Mouse (Mus musculus) cerebral cortex, adult 2 months (tissue): ENCODE measurements around the gene Pkd1l3.

Source experiments
- WGBS: fragments of 180-500 bp; shearing (Covaris S2); methylation state at CpG from one replicate; pipeline ENCODE4 v1.1.7; 2018; 5-methylcytosine and 5-hydroxymethylcytosine counted together

Gene Pkd1l3

GRCm38 (mm10) chr8:109635146-109635545 lies 20.8 kb downstream of the Pkd1l3 start:
- WGBS = 91% methylated on average over 8 of the region's 8 CpGs

DNA sequence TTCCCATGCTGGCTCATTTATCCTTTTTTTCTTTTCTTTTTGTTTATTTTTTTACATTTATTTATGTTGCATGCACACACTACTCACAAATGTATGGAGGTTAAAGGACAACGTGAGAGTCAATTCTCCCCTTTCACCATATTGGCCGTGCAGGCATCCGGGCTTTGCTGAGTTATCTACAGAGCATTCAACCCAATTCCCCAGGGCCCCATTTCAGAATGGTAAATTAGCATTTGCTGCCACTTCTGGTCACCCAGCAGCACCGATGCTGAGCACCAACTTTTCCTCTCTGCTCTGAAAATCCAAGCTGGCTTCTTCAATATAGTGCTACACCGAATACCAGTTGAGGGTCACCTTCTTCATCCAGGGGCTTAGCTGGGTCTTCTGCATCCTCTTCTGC lies 24.5 kb downstream of the Pkd1l3 start:
- 87% methylated on average over 5 of the region's 5 CpGs for WGBS

- 78% methylated on average over 7 of the region's 7 CpGs for WGBS
Measured at GRCm38 (mm10) chr8:109640410-109640809, 26.1 kb downstream of the Pkd1l3 start.

- 86% methylated on average over 5 of the region's 5 CpGs for WGBS
Measured at GRCm38 (mm10) chr8:109641236-109641635, 26.9 kb downstream of the Pkd1l3 start.

GRCm38 (mm10) chr8:109647331-109647730 lies 33.0 kb downstream of the Pkd1l3 start:
- 52% methylated on average over 11 of the region's 11 CpGs for WGBS

DNA sequence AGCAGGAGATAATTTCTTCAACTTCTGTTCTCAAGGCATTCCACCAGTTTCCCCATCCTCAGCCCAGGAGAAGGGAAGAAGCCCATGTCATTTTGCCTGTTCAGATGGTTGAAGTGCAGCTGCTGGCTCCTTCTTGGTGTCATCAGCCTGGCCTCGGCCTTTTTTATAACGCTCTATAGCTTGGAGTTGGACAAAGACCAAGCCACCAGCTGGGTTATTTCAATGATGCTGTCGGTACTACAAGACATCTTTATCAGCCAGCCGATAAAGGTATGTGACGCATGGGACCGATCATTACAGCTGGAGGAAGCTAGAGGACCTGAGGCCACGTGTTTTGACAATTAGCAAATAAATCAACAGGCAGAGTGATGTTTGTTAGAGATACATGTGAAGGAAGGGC lies 34.2 kb downstream of the Pkd1l3 start:
- WGBS = 79% methylated on average over 7 of the region's 7 CpGs

GRCm38 (mm10) chr8:109650801-109651200 lies 36.5 kb downstream of the Pkd1l3 start:
- WGBS = 84% methylated on average over 10 of the region's 10 CpGs

- 49% methylated on average over 3 of the region's 3 CpGs for WGBS
Measured at GRCm38 (mm10) chr8:109656860-109657259, 42.5 kb downstream of the Pkd1l3 start.

GRCm38 (mm10) chr8:109662328-109662727 lies 48.0 kb downstream of the Pkd1l3 start:
- WGBS = 67% methylated on average over 3 of the region's 3 CpGs

- WGBS = 77% methylated on average over 5 of the region's 5 CpGs
Measured at GRCm38 (mm10) chr8:109666616-109667015, 52.3 kb downstream of the Pkd1l3 start.

GRCm38 (mm10) chr8:109672656-109673055 lies 58.3 kb downstream of the Pkd1l3 start:
- WGBS = 80% methylated on average over 5 of the region's 5 CpGs

GRCm38 (mm10) chr8:109673596-109673995 lies 59.3 kb downstream of the Pkd1l3 start:
- WGBS = 91% methylated on average over 2 of the region's 2 CpGs

- WGBS = 59% methylated on average over 9 of the region's 9 CpGs
Measured at GRCm38 (mm10) chr8:109675896-109676643, 61.8 kb downstream of the Pkd1l3 start.

- WGBS = 64% methylated on average over 3 of the region's 3 CpGs
Measured at GRCm38 (mm10) chr8:109681535-109681934, 67.2 kb downstream of the Pkd1l3 start.

DNA sequence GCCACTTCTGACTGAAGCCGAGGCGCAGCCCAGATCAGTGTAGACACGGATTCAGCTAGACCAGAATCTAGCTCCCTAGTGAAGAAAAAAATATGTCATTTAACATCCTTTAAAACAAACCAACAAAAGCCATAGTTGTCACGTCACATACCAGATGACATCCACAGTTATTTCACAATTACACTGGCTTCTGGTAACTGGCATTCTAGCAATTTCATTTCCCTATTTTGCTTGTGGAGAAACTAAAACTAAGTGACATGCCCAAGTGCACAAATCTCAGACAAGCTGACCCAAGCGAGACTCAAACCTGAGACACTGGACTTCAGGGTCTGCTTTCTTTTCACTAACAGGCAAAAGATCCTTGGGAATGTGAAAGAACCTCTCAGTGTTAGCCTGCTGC lies 67.8 kb downstream of the Pkd1l3 start:
- 87% methylated on average over 5 of the region's 5 CpGs for WGBS

GRCm38 (mm10) chr8:109687248-109687647 lies 72.9 kb downstream of the Pkd1l3 start:
- 79% methylated on average over 5 of the region's 5 CpGs for WGBS

DNA sequence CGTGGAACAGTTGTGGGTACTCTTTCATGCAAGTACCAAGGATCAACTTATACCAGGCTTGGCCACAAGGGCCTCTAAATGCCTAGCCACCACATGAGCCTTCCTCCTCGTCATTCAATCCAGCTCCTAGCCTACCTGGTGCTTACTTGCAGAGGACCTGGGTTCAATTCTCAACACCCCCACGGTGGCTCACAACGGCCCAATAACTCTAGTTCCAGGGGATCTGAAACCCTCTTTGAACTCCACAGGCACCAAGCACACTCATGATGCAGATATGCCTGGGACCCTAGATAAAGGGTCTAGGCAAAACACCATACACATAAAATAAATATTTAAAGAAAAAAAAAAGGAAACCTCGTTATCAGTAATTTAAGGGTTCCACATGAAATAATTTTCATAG lies 77.5 kb downstream of the Pkd1l3 start:
- 22% methylated on average over 5 of the region's 5 CpGs for WGBS

DNA sequence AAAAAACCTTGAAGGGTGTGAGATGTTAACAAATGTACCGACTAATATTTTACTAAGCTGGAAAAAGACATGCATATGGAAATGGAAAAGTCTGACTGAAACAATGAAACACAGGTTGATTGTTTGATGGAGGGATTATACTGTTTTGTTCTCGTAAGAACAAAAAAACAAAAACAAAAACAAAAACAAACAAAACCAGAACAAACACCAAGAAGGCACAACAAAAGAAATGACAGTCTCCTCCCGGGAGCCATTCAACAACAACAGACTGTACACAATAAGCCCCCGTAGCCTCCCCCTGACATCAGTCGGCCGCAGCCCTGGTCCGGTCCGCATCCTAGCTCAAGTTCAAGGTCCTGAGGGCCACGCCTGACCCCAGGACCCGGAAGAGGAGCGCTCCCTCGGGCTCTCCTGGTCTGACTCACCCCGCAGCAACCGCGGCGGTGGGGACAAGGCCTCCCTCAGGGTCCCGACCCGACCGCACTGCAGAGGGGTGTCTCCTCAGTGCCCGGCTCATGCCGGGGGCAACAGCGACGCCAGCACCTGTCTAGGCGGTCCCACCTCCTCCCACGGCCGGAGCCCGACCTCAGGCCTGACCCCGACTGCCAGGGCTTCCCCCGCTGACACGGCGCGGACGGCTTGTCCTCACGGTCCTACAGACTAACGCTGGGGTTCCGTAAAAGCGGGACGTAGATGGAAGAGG lies 78.3 kb downstream of the Pkd1l3 start:
- under 1% methylated on average over 38 of the region's 38 CpGs for WGBS

DNA sequence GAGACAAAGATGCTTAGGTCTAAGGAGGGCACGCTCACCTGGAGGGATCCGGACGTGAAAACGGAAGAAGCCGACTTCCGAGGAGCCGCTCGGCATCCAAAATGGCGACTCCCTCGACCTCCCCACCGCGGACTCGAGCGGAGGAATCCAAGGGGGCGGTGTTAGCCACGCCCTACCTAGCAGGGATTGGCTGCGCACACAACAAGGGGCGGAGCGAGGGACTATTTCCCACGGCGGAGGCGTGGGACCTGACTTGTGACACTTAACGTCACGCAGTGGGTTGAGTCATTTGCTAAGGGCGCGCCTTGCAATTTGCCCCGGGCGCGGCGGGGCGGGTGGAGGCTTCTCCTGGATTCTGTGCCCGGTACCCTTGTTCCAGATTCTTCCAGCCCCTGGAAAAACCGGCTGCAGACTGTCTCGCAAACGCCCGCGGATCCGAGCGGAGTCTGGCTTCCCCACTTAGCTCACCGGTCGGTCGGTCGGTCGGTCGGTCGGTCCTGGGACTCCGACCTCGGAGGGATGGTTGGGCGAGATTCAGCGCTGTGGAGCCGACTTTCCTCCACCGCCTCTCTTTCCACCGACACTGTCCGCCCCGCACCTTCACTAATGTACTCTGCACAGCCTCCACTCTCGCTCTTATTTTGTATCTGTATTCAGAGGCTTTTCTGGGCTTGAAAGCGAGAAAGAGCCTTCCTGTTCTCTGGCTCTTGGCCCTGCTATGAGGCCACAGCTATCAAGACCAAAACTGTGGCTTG lies 79.0 kb downstream of the Pkd1l3 start, which contains the start of gene Ist1:
TSS of gene Ist1 (minus strand) at position 115 of the 755 bp plus-strand sequence.
- under 1% methylated on average over 57 of the region's 57 CpGs for WGBS

- WGBS = 59% methylated on average over 6 of the region's 6 CpGs
Measured at GRCm38 (mm10) chr8:109694154-109694553, 79.8 kb downstream of the Pkd1l3 start.

- WGBS = 83% methylated on average over 1 of the region's 1 CpGs
Measured at GRCm38 (mm10) chr8:109697754-109698153, 83.4 kb downstream of the Pkd1l3 start.

GRCm38 (mm10) chr8:109698477-109698876 lies 84.2 kb downstream of the Pkd1l3 start:
- whole genome bisulfite sequencing = 91% methylated on average over 3 of the region's 3 CpGs
